Mouse (Mus musculus): ENCODE measurements around the gene Dclre1a. TPM values are rescaled to one million over a fixed set of nuclear protein-coding genes. Genes with fewer than 3 reads are reported as not detected.

Gene Dclre1a
- total RNA-seq, 2 experiments from 2014 or later = 7.3 to 7.4 TPM

- DNase-seq (ENCODE audit: low spot score in 2 of 2) = no peak
Measured at GRCm38 (mm10) chr19:56485376-56486271, 62.4 kb downstream of the Dclre1a start.

GRCm38 (mm10) chr19:56484630-56485375 is 63.2 kb downstream of the Dclre1a start:
- no peak for DNase-seq (ENCODE audit: low spot score in 2 of 2)

Other genes with a start within 250 kb of the Dclre1a start
- gene Nrap, start 158.2 kb downstream of the Dclre1a start, total RNA-seq (2021) = under 1 TPM; 0.14 to 0.25 TPM
- gene Casp7, start 151.1 kb downstream of the Dclre1a start, total RNA-seq (2021) = 1 to 10 TPM; 5.1 to 6.3 TPM
- gene Plekhs1, start 86.6 kb downstream of the Dclre1a start, total RNA-seq (2021) = 1 to 10 TPM in 1 of 2 experiments, under 1 TPM in 1; 0.45 to 1.1 TPM
- gene Nhlrc2, start within 50 bp of the Dclre1a start, total RNA-seq (2021) = 10 to 100 TPM; 11.0 to 11.3 TPM
- 10 to 100 TPM; 12.1 to 15.7 TPM for gene Adrb1, start 174.0 kb upstream of the Dclre1a start, total RNA-seq (2021)